Mouse (Mus musculus): ENCODE measurements at regions not wholly inside any gene's neighbourhood (a gene's known extent, or its start where the extent isn't known, plus 50 kb on each side); places are given as distances from the start of the nearest gene placed in this dataset.
A peak's percentile ranks its signal among the peaks of the same experiment; 100 is the strongest.

GRCm38 (mm10) chrX:119852436-119852835 is 74.6 kb upstream of the Pabpc5 start:
- Histone ChIP-seq H3K36me3 (ENCODE audit: control insufficient read depth, insufficient read depth, low read length) (no peaks in the 10 kb centered on the region), H3K27me3 (ENCODE audit: control insufficient read depth, insufficient read depth, low read length) (no peaks in the 10 kb centered on the region), H3K4me3 (ENCODE audit: low read depth, low read length) (no peak overlapping the region), H3K4me1 (ENCODE audit: control insufficient read depth, insufficient read depth, low read length) (no peaks in the 10 kb centered on the region), H3K9me3 (ENCODE audit: control insufficient read depth, low read length) (no peaks in the 10 kb centered on the region), H3K4me2 (ENCODE audit: low read depth, severe bottlenecking) (no peak overlapping the region), H3K27ac (replicated peaks; ENCODE audit: low read depth, low read length) (peak overlapping the region; percentile 32; the same call in 1 of the 2 replicates), H3K9ac (ENCODE audit: low read length) (no peak overlapping the region)
- WGBS: 27% methylated on average over 5 of the region's 5 CpGs
- ATAC-seq (ENCODE audit: insufficient number of reproducible peaks, low FRiP score, low TSS enrichment, low read depth): peak; percentile 99
- DNase-seq (ENCODE audit: low spot score): peak; percentile 75
